Mouse (Mus musculus) splenic B cell, adult 2 months (primary cell): ENCODE measurements around the gene Slc52a3.
A peak's percentile ranks its signal among the peaks of the same experiment; 100 is the strongest.

Source experiments
- DNase-seq: peaks from one replicate; pipeline ENCODE4 v3.0.0-alpha.2; 2011; ENCODE audit warnings: low read depth, low spot score
- H3K27me3 ChIP-seq: 2 replicates; pipeline ENCODE4 v1.6.1; 2012; ENCODE audit warnings: mild to moderate bottlenecking, low read length, moderate library complexity, mixed read lengths; ENCODE audit not compliant: control insufficient read depth, poor library complexity, insufficient read depth, severe bottlenecking
- H3K36me3 ChIP-seq: 2 replicates; pipeline ENCODE4 v1.6.1; 2012; ENCODE audit warnings: mild to moderate bottlenecking, low read length, moderate library complexity, mixed read lengths; ENCODE audit not compliant: control insufficient read depth, poor library complexity, insufficient read depth, severe bottlenecking

Gene Slc52a3

GRCm38 (mm10) chr2:151996229-151997189 lies at the start of gene Slc52a3:
Gene Slc52a3 (plus strand): TSS chr2:151996511.
- DNase-seq, result peak; percentile 92

DNA sequence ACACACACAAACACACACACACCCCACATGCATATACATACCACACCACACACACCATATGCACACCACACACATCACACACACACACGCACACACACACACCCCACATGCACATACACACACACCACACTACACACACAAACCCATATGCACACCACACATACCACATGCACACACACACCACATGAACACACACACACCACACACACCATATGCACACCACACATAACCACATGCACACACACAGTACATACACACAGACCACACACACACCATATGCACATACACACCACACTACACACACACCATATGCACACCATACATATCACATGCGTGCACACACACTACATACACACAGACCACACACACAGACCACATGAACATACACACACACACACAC lies 48.7 kb upstream of the Slc52a3 start:
- Histone ChIP-seq H3K36me3 (no peaks in the 10 kb centered on the region), H3K27me3 (no peaks in the 10 kb centered on the region)
- no peak for DNase-seq

More at GRCm38 (mm10) chr2:151996229-151997189, at the start of gene Slc52a3:
- no peaks in the 10 kb centered on the region for H3K27me3 ChIP-seq
- no peaks in the 10 kb centered on the region for H3K36me3 ChIP-seq

GRCm38 (mm10) chr2:151948311-151948710 lies 48.0 kb upstream of the Slc52a3 start:
- Histone ChIP-seq H3K27me3 (no peaks in the 10 kb centered on the region), H3K36me3 (no peaks in the 10 kb centered on the region)
- no peak for DNase-seq

- no peak for DNase-seq
- no peaks in the 10 kb centered on the region for H3K36me3 ChIP-seq
- no peaks in the 10 kb centered on the region for H3K27me3 ChIP-seq
Measured at GRCm38 (mm10) chr2:151949082-151949774, 47.1 kb upstream of the Slc52a3 start.

DNA sequence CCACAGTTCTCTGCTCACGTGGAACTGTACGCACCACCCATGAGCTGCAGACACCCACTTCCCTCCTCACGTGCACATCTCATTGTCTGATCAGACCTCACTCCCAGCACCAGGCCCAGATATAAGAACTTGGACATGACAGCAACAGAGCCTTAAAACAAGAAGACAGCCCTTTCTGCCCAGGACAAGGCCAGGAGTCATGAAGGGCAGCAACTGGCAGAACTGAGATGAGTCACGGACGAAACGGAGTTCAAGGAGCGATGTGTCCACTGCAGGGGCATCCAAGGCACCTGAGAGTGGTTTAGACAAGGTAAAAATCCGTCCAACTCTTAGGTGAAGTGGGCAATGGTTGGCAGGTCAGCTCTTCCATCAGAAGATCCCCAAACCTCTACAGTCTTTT lies 42.6 kb upstream of the Slc52a3 start:
- Histone ChIP-seq H3K36me3 (no peaks in the 10 kb centered on the region), H3K27me3 (no peaks in the 10 kb centered on the region)
- DNase-seq, result no peak

DNA sequence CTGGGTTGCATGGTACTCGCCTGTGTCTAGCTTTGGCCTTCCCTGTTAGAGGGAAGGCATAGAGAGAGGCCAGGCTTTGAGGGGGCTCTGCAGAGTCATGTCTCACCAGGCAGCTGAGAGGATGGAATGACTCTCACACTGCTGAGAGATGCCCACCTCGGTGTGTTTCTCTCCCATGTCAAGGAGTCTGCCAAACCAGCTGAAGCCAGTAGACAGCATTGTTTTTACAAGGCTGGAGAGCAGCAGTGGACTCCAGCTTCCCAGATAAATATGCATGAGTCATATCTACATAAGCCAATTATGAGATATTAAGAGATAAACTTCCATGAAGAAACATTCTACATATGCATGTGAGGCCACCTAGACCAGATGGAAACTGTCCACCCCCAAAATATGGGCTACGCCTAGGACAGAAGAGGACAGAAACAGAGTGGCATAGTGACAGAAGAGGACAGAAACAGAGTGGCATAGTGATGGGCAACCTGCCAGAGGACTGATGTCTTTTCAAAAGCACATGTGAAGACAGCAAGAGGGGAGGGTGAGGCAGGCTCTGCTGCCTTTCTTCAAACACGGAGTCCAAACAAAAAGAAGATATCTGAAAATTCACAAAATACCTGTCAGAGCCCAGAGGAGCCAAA lies 39.7 kb upstream of the Slc52a3 start:
- Histone ChIP-seq H3K36me3 (no peaks in the 10 kb centered on the region), H3K27me3 (no peaks in the 10 kb centered on the region)
- no peak for DNase-seq

DNA sequence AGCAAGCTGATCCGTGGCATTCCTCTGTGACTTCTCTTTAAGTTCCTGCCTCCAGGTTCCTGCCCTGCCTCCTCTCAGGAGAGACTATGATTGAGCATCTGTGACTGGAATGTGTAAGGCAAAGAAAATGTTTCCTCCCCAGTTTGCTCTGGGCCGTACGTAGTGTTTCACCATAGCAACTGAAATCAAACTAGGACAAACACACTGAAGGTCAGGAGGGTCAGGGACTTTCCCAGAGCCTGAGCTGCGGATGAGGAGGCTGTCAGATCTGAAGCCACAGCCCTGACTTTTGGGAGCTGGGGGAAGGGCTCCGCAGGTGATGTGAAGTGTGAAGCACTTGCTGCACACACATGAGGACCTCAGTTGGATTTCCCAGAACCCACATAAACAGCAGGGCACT lies 37.0 kb upstream of the Slc52a3 start:
- Histone ChIP-seq H3K27me3 (no peaks in the 10 kb centered on the region), H3K36me3 (no peaks in the 10 kb centered on the region)
- no peak for DNase-seq

DNA sequence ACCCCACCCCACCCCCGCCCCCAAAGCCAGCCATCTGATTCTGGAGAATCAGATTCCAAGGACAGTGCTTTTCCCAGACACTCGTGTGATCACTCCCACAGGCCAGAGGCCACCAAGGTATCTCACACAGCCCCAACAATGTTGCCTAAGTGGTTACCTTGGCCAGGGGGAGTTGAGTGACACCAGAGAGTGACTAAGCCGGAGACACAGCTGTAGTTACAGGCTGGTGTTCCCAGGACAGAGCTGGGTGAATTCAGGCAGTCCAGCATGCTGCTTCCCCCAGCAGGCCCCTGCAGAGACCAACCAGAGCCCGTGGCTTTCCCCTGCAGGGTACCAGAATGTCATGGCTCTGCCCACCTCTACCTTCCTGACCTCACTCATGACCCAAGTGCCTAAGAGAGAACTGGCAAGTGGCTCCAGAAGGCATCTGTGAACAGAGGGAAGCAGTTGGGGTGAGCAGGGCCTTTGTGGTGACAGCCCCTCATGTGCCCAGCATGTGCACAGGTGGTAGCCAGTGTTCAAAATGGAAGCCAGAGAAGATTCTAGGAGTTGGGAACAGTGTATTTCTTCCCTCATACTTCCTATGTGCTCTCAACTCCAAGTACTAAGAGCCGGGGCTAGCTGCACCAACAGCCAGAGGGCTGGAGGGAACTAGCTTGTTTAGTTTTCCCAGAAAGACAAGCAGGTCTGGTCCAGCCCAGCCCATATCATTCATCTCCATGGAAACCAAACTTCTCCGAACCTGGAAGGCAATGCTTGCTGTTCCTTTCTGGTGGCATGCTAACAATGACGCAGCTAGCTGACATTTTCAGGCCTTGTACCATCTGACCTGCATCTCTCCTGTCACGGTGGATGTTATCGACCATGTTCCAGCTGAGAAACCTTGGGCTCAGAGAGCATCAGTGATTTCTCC lies 34.8 kb upstream of the Slc52a3 start:
- Histone ChIP-seq H3K27me3 (no peaks in the 10 kb centered on the region), H3K36me3 (no peaks in the 10 kb centered on the region)
- no peak for DNase-seq

- Histone ChIP-seq H3K27me3 (no peaks in the 10 kb centered on the region), H3K36me3 (no peaks in the 10 kb centered on the region)
- DNase-seq, result no peak
Measured at GRCm38 (mm10) chr2:151962474-151962873, 33.8 kb upstream of the Slc52a3 start.

DNA sequence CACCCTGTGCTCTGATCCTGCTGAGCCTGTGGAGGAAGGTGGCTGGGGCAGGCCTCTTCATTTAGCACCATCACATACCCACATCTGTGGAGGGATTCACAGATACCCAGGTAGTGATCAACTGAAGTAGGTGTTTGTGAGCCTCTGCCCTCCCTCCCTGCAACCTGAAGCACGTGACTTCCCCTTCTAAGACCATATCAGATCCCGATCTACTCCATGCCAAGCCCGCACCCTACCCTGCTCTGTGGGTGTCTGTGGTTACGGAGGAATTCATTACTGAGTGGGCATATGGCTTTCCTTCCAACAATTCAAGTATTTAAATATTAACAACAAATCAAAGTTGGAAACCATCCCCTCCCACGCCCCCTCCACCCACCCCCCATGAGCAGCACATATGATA lies 33.0 kb upstream of the Slc52a3 start:
- DNase-seq, result no peak

GRCm38 (mm10) chr2:151964052-151964451 lies 32.3 kb upstream of the Slc52a3 start:
- no peak for DNase-seq
- Histone ChIP-seq H3K36me3 (no peaks in the 10 kb centered on the region), H3K27me3 (no peaks in the 10 kb centered on the region)

More for the DNA sequence above, 33.0 kb upstream of the Slc52a3 start:
- no peaks in the 10 kb centered on the region for H3K36me3 ChIP-seq
- H3K27me3 ChIP-seq, result no peaks in the 10 kb centered on the region

DNA sequence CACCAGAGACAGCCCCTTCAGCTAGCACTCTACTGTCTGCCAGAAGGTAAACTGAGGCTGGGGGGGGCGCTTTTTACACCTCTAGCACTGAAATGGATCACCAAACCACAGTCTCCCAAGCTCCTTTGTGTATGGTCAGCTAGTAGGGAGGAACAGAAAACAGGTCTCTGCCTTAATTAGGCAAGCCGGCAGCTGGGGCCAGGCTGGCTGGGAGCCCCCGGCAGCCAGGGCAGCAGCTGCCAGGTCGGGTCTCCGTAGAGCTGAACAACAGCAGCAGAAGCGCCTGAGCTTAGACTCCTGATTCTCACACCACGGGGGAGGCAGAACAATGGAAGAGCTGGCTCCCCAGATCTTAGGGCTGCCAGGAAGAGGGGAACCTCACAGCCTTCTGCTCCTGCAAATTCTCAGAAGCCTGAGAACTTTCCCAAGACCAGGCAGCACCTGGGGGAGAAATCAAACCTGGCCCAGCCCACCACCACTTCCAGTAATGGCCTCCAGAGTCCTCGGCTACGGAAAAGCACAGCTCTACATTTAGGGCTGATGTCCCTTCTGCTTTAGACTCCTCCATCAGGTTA lies 29.0 kb upstream of the Slc52a3 start:
- DNase-seq, result no peak
- H3K36me3 ChIP-seq, result no peaks in the 10 kb centered on the region
- H3K27me3 ChIP-seq, result no peaks in the 10 kb centered on the region

DNA sequence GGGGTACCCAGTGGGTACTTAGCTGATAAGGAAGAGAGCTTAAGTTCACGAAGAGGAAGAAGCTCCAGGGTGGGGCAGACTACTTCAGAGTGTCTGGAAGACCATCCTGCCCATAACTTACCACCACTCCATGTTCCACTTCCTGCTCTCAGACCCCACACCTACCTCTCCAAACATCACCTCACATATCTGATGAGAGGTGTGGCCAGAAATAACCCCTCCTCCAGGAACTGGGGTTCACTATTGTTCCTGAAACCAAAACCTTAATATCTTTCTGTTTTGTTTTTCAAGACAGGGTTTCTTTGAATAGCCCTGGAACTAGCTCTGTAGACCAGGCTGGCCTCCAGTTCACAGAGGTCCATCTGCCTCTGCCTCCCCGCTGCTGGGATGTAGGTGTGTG lies 28.5 kb upstream of the Slc52a3 start:
- H3K36me3 ChIP-seq, result no peaks in the 10 kb centered on the region
- no peak for DNase-seq
- H3K27me3 ChIP-seq, result no peaks in the 10 kb centered on the region

DNA sequence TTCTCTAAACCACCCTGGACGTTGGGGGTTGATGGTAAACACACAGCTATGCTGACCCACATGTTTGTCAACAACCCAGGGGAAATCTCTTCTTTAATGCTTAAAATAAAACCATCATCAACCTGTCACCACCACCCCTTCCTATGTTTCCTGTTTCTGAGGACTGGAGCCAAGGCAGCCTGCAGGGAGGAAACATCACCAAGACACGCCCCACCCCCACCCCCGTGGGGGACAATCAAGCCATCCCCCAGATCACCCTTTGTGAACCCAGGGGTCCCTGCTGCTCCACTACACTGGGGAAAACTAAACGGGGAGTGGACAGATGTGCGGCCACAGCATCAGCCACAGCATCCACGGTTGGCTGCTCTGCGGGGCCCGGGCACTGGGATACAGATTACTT lies 27.9 kb upstream of the Slc52a3 start:
- no peaks in the 10 kb centered on the region for H3K27me3 ChIP-seq
- H3K36me3 ChIP-seq, result no peaks in the 10 kb centered on the region
- DNase-seq, result no peak
